Mouse (Mus musculus) B cell, adult 62 days (primary cell): ENCODE measurements around the gene Krtap10-4. TPM values are rescaled to one million over a fixed set of nuclear protein-coding genes. Genes with fewer than 3 reads are reported as not detected.

Experiments used
- total RNA-seq: library from RNA; stranded (reverse); gene quantifications from 4 replicates; pipeline ENCODE4 v1.2.4, GENCODE M21; 2023

The Krtap10-4 gene
- total RNA-seq, result not detected in 4 replicates

GRCm38 (mm10) chr10:77826951-77827350 lies at the start of gene Krtap10-4:
TSS of gene Krtap10-4 (minus strand) at chr10:77827095.

GRCm38 (mm10) chr10:77861675-77862074 lies 34.8 kb upstream of the Krtap10-4 start, which contains the start of gene Gm3285:
TSS of gene Gm3285 (plus strand) at chr10:77861975.

GRCm38 (mm10) chr10:77852559-77852958 lies 25.7 kb upstream of the Krtap10-4 start, which contains the start of gene Gm10318:
TSS of gene Gm10318 (plus strand) at chr10:77852859.

GRCm38 (mm10) chr10:77846503-77846902 lies 19.6 kb upstream of the Krtap10-4 start, which contains the start of gene Gm36176:
TSS of gene Gm36176 (plus strand) at chr10:77846803.

GRCm38 (mm10) chr10:77835647-77836046 lies 8.8 kb upstream of the Krtap10-4 start, which contains the start of gene Krtap10-10:
TSS of gene Krtap10-10 (plus strand) at chr10:77835947.

GRCm38 (mm10) chr10:77814382-77814781 lies 12.5 kb downstream of the Krtap10-4 start, which contains the start of gene Gm2696:
TSS of gene Gm2696 (plus strand) at chr10:77814682.

GRCm38 (mm10) chr10:77811743-77812142 lies 15.2 kb downstream of the Krtap10-4 start, which contains the start of gene Gm9507:
TSS of gene Gm9507 (minus strand) at chr10:77811843.

GRCm38 (mm10) chr10:77798921-77799508 lies 27.9 kb downstream of the Krtap10-4 start, which contains the start of gene Gm19668:
TSS of gene Gm19668 (minus strand) at chr10:77799133.

GRCm38 (mm10) chr10:77794976-77795375 lies 31.9 kb downstream of the Krtap10-4 start, which contains the start of gene Gm9639:
TSS of gene Gm9639 (minus strand) at chr10:77795076.

GRCm38 (mm10) chr10:77787876-77788275 lies 39.0 kb downstream of the Krtap10-4 start, which contains the start of gene Gm7137:
TSS of gene Gm7137 (minus strand) at chr10:77788200.

GRCm38 (mm10) chr10:77782442-77782841 lies 44.5 kb downstream of the Krtap10-4 start, which contains the start of gene Gm3250:
TSS of gene Gm3250 (minus strand) at chr10:77782542.

GRCm38 (mm10) chr10:77776844-77777243 lies 50.1 kb downstream of the Krtap10-4 start, which contains the start of gene Gm7138:
TSS of gene Gm7138 (minus strand) at chr10:77776944.

Other genes with a start within 250 kb of the Krtap10-4 start
- 68.7 to 88.1 TPM (median 80.3 TPM) in 4 replicates for gene Pttg1ip, start 245.4 kb downstream of the Krtap10-4 start, total RNA-seq
- gene Sumo3, start 221.0 kb downstream of the Krtap10-4 start, total RNA-seq, result 59.3 to 66.2 TPM (median 61.2 TPM) in 4 replicates
- gene Gm49325, start 220.9 kb downstream of the Krtap10-4 start, total RNA-seq, result 3.8 TPM in 1 of 4 replicates, not detected in the others
- 36.7 to 55.5 TPM (median 43.1 TPM) in 4 replicates for gene Ube2g2, start 204.8 kb downstream of the Krtap10-4 start, total RNA-seq
- gene Tspear, start 140.5 kb downstream of the Krtap10-4 start, total RNA-seq, result 3.3 to 4.2 TPM (median 3.7 TPM) in 4 replicates
- not detected in 4 replicates for gene Gm19402, start 136.3 kb downstream of the Krtap10-4 start, total RNA-seq
- not detected in 4 replicates for gene Gm9508, start 129.9 kb downstream of the Krtap10-4 start, total RNA-seq
- gene Gm10272, start 120.5 kb downstream of the Krtap10-4 start, total RNA-seq, result not detected in 4 replicates
- gene Gm10024, start 115.6 kb downstream of the Krtap10-4 start, total RNA-seq, result not detected in 4 replicates
- gene Gm10142, start 111.3 kb downstream of the Krtap10-4 start, total RNA-seq, result not detected in 4 replicates
- not detected in 4 replicates for gene Krtap12-1, start 106.5 kb downstream of the Krtap10-4 start, total RNA-seq
- gene Gm10100, start 100.6 kb downstream of the Krtap10-4 start, total RNA-seq, result not detected in 4 replicates
- gene Gm18596, start 84.5 kb downstream of the Krtap10-4 start, total RNA-seq, result not detected in 4 replicates
- not detected in 4 replicates for gene Gm9736, start 75.7 kb downstream of the Krtap10-4 start, total RNA-seq
- gene Gm3233, start 67.4 kb downstream of the Krtap10-4 start, total RNA-seq, result not detected in 4 replicates
- not detected in 4 replicates for gene Gm3238, start 55.8 kb downstream of the Krtap10-4 start, total RNA-seq
- gene Gm7138, start 50.2 kb downstream of the Krtap10-4 start, total RNA-seq, result not detected in 4 replicates
- not detected in 4 replicates for gene Gm3250, start 44.6 kb downstream of the Krtap10-4 start, total RNA-seq
- gene Gm7137, start 38.9 kb downstream of the Krtap10-4 start, total RNA-seq, result not detected in 4 replicates
- gene Gm9639, start 32.0 kb downstream of the Krtap10-4 start, total RNA-seq, result not detected in 4 replicates
- not detected in 4 replicates for gene Gm19668, start 28.0 kb downstream of the Krtap10-4 start, total RNA-seq
- not detected in 4 replicates for gene Gm9507, start 15.3 kb downstream of the Krtap10-4 start, total RNA-seq
- not detected in 4 replicates for gene Gm2696, start 12.4 kb downstream of the Krtap10-4 start, total RNA-seq
- gene Krtap10-10, start 8.9 kb upstream of the Krtap10-4 start, total RNA-seq, result not detected in 4 replicates
- gene Gm36176, start 19.7 kb upstream of the Krtap10-4 start, total RNA-seq, result not detected in 4 replicates
- gene Gm10318, start 25.8 kb upstream of the Krtap10-4 start, total RNA-seq, result not detected in 4 replicates
- gene Gm3285, start 34.9 kb upstream of the Krtap10-4 start, total RNA-seq, result not detected in 4 replicates
- gene Lrrc3, start 75.4 kb upstream of the Krtap10-4 start, total RNA-seq, result 0.16 to 0.27 TPM in 2 of 4 replicates, not detected in the others
- 21.4 to 30.7 TPM (median 24.9 TPM) in 4 replicates for gene Trpm2, start 143.5 kb upstream of the Krtap10-4 start, total RNA-seq
- 7.4 to 12.6 TPM (median 10.7 TPM) in 4 replicates for gene 1810043G02Rik, start 151.4 kb upstream of the Krtap10-4 start, total RNA-seq
- gene Pfkl, start 183.0 kb upstream of the Krtap10-4 start, total RNA-seq, result 76.6 to 97.0 TPM (median 84.3 TPM) in 4 replicates
- gene Dnmt3l, start 214.9 kb upstream of the Krtap10-4 start, total RNA-seq, result not detected in 4 replicates
- 1.3 to 2.2 TPM (median 1.9 TPM) in 4 replicates for gene Aire, start 216.5 kb upstream of the Krtap10-4 start, total RNA-seq
- 243 to 274 TPM (median 264 TPM) in 4 replicates for gene Icosl, start 242.2 kb upstream of the Krtap10-4 start, total RNA-seq